Mouse (Mus musculus) CH12.LX (cell line): Measurements from ENCODE around the gene Cacul1. TPM values are rescaled to one million over a fixed set of nuclear protein-coding genes. Genes with fewer than 3 reads are reported as not detected.

Source experiments
- DNase-seq: peaks from one replicate; pipeline ENCODE4 v3.0.0-alpha.2; 2013; ENCODE audit errors: extremely low read depth
- H3K27ac ChIP-seq: 2 replicates; pipeline ENCODE4 v1.5.1; 2012; ENCODE audit warnings: low read depth, mild to moderate bottlenecking, control low read depth, moderate library complexity; ENCODE audit not compliant: insufficient read depth
- H3K27me3 ChIP-seq: replicated peaks from 2 replicates; pipeline ENCODE3; 2012; ENCODE audit warnings: inconsistent platforms
- H3K36me3 ChIP-seq, 2 experiments: replicated peaks in 1 of 2; 2 replicates each; pipeline versions ENCODE3 to v1.6.1; 2012; ENCODE audit warnings: inconsistent platforms in 1 of 2, low read length in 1 of 2, mild to moderate bottlenecking in 1 of 2, mixed read lengths in 1 of 2, moderate library complexity in 1 of 2; ENCODE audit not compliant: control insufficient read depth in 1 of 2, insufficient read depth in 1 of 2
- H3K4me1 ChIP-seq, 2 experiments: 2 replicates each; pipeline ENCODE4 v1.6.1; 2012; ENCODE audit warnings: inconsistent platforms in 1 of 2, moderate library complexity in 1 of 2; ENCODE audit not compliant: insufficient read depth in 2 of 2, control insufficient read depth in 1 of 2
- H3K4me2 ChIP-seq: 2 replicates; pipeline ENCODE4 v1.6.1; 2012; ENCODE audit warnings: low read depth, mild to moderate bottlenecking, control low read depth; ENCODE audit not compliant: poor library complexity, insufficient read depth, severe bottlenecking
- H3K4me3 ChIP-seq, 3 experiments: fragments of 150-350 bp in 1 of 3; sonication (generic) in 1 of 3; replicated peaks in 1 of 3; 2 replicates each; pipeline versions ENCODE3 to v1.5.1; 2011 to 2012; ENCODE audit warnings: low read depth in 2 of 3, low read length in 2 of 3, mild to moderate bottlenecking in 2 of 3, moderate library complexity in 2 of 3, control low read depth in 1 of 3, improper control_type of control experiment in 1 of 3, inconsistent platforms in 1 of 3, mixed read lengths in 1 of 3; ENCODE audit not compliant: poor library complexity in 1 of 3
- H3K79me2 ChIP-seq: replicated peaks from 2 replicates; pipeline ENCODE4 v1.6.1; 2012; ENCODE audit warnings: mild to moderate bottlenecking, moderate library complexity; ENCODE audit not compliant: control insufficient read depth, poor library complexity, insufficient read depth, severe bottlenecking; ENCODE audit errors: extremely low read depth
- H3K9ac ChIP-seq: 2 replicates; pipeline ENCODE4 v1.6.1; 2012; ENCODE audit warnings: low read depth, mild to moderate bottlenecking, control low read depth, moderate library complexity; ENCODE audit not compliant: insufficient read depth
- H3K9me3 ChIP-seq: replicated peaks from 2 replicates; pipeline ENCODE3; 2012; ENCODE audit warnings: low read length, inconsistent platforms, mixed read lengths
- BHLHE40 ChIP-seq: IDR thresholded peaks from 2 replicates; pipeline ENCODE4 v1.6.1; 2011; ENCODE audit warnings: mild to moderate bottlenecking, low read depth, low read length, improper control_type of control experiment
- CHD1 ChIP-seq: IDR thresholded peaks from 2 replicates; pipeline ENCODE4 v1.6.1; 2012; ENCODE audit warnings: low read depth, low read length, improper control_type of control experiment, inconsistent platforms
- ELF1 ChIP-seq: IDR thresholded peaks from 2 replicates; pipeline ENCODE4 v1.6.1; 2014; ENCODE audit warnings: low read depth, mild to moderate bottlenecking, inconsistent platforms, low read length, improper control_type of control experiment
- ETS1 ChIP-seq: conservative IDR thresholded peaks from 2 replicates; pipeline ENCODE4 v1.6.1; 2012; ENCODE audit warnings: low read depth, mild to moderate bottlenecking, inconsistent platforms, low read length, improper control_type of control experiment, moderate library complexity
- HCFC1 ChIP-seq: IDR thresholded peaks from 2 replicates; pipeline ENCODE4 v1.6.1; 2012; ENCODE audit warnings: low read depth, mild to moderate bottlenecking, inconsistent platforms, low read length, improper control_type of control experiment
- IRF4 ChIP-seq: IDR thresholded peaks from 2 replicates; pipeline ENCODE4 v1.6.1; 2014; ENCODE audit warnings: low read depth, mild to moderate bottlenecking, inconsistent platforms, low read length, improper control_type of control experiment
- JUN ChIP-seq: IDR thresholded peaks from 2 replicates; pipeline ENCODE4 v1.6.1; 2011; ENCODE audit warnings: low read depth, mild to moderate bottlenecking, low read length, improper control_type of control experiment, moderate library complexity; ENCODE audit not compliant: insufficient read depth
- JUND ChIP-seq: conservative IDR thresholded peaks from 2 replicates; pipeline ENCODE4 v1.6.1; 2011; ENCODE audit warnings: low read depth, low read length, improper control_type of control experiment
- KAT2A ChIP-seq: IDR thresholded peaks from 2 replicates; pipeline ENCODE4 v1.6.1; 2012; ENCODE audit warnings: low read length, improper control_type of control experiment, inconsistent platforms; ENCODE audit not compliant: insufficient replicate concordance
- MAFK ChIP-seq: IDR thresholded peaks from 2 replicates; pipeline ENCODE4 v1.6.1; 2011; ENCODE audit warnings: low read length, improper control_type of control experiment; ENCODE audit not compliant: insufficient replicate concordance
- MEF2A ChIP-seq: IDR thresholded peaks from 2 replicates; pipeline ENCODE4 v1.6.1; 2014; ENCODE audit warnings: low read depth, mild to moderate bottlenecking, inconsistent platforms, low read length, improper control_type of control experiment, borderline replicate concordance
- NRF1 ChIP-seq: IDR thresholded peaks from 2 replicates; pipeline ENCODE4 v1.6.1; 2014; ENCODE audit warnings: low read depth, mild to moderate bottlenecking, inconsistent platforms, low read length, improper control_type of control experiment, moderate library complexity
- POLR2A ChIP-seq: IDR thresholded peaks from 2 replicates; pipeline ENCODE4 v1.6.1; 2011; ENCODE audit warnings: low read depth, mild to moderate bottlenecking, improper control_type of control experiment, low read length
- POLR2AphosphoS2 ChIP-seq: IDR thresholded peaks from 2 replicates; pipeline ENCODE4 v1.6.1; 2011; ENCODE audit warnings: low read depth, low read length, improper control_type of control experiment
- RAD21 ChIP-seq: IDR thresholded peaks from 2 replicates; pipeline ENCODE4 v1.6.1; 2011; ENCODE audit warnings: low read depth, mild to moderate bottlenecking, low read length, improper control_type of control experiment, moderate library complexity
- RCOR1 ChIP-seq: conservative IDR thresholded peaks from 2 replicates; pipeline ENCODE4 v1.6.1; 2012; ENCODE audit warnings: low read depth, mild to moderate bottlenecking, inconsistent platforms, low read length, improper control_type of control experiment
- SMC3 ChIP-seq: IDR thresholded peaks from 2 replicates; pipeline ENCODE4 v1.6.1; 2011; ENCODE audit warnings: low read depth, low read length, improper control_type of control experiment
- UBTF ChIP-seq: IDR thresholded peaks from 2 replicates; pipeline ENCODE4 v1.6.1; 2012; ENCODE audit warnings: low read depth, mild to moderate bottlenecking, inconsistent platforms, low read length, improper control_type of control experiment, moderate library complexity
- USF1 ChIP-seq: IDR thresholded peaks from 2 replicates; pipeline ENCODE4 v1.6.1; 2014; ENCODE audit warnings: low read depth, mild to moderate bottlenecking, inconsistent platforms, low read length, improper control_type of control experiment
- ZKSCAN1 ChIP-seq: IDR thresholded peaks from 2 replicates; pipeline ENCODE4 v1.6.1; 2012; ENCODE audit warnings: low read depth, inconsistent platforms, low read length, improper control_type of control experiment, borderline replicate concordance
- ZNF384 ChIP-seq: IDR thresholded peaks from 2 replicates; pipeline ENCODE4 v1.6.1; 2012; ENCODE audit warnings: low read depth, low read length, improper control_type of control experiment, inconsistent platforms
- dilution Hi-C: fragments of 300-500 bp; cut with MboI; formaldehyde crosslinking; loops from 2 replicates; pipeline ENCODE4 v1.14.3; 2020; ENCODE audit warnings: low sequenced_read_pairs; ENCODE audit not compliant: extremely low pct_unique_long_range_greater_than_20kb, extremely low pct_ligation_motif_present
- in situ Hi-C: fragments of 300-500 bp; cut with MboI; formaldehyde crosslinking; loops from 3 replicates; pipeline ENCODE4 v1.14.3; 2019; ENCODE audit warnings: low sequenced_read_pairs, low pct_ligation_motif_present, low pct_unique_long_range_greater_than_20kb, mixed read lengths
- polyA plus RNA-seq: library from polyadenylated mRNA; unstranded; fragments of >175 nt; gene quantifications from 2 replicates; pipeline ENCODE4 v1.2.1, GENCODE M21; 2012; ENCODE audit warnings: low read depth; ENCODE audit not compliant: insufficient read length
- total RNA-seq, 2 experiments: library from RNA; depleted of rRNA; stranded (reverse); fragments of 300-350 nt in 1 of 2; fragments of >200 nt in 1 of 2; gene quantifications; 2 replicates each; pipeline ENCODE4 v1.2.3; 2012 to 2014

Cacul1 gene
- total and polyA plus RNA-seq, 3 experiments: 17.8 to 45.7 (median 44.6) TPM

DNA sequence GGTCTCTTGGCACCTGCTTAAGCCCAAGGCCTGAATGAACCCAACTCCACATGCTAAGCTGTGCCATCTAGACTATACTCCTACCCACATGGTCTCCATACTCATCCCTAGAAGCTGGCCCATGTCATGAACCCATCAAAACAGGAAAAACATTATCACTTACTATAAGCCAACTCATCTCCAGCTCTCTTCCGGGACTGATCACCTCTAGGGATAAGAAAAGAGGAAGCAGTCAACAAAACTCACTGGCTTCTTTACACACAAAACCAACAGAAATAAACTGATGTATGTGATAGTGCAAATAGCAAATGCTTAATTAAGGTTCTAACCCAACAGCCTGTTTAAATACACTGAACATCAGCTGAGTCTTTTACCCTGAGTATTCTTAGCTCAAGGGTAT is 51.5 kb downstream of the Cacul1 start:
- no peak overlapping the region for H3K9ac ChIP-seq
- H3K36me3 ChIP-seq: peaks cover 7 to 54% of the 10 kb centered on the region in 2 experiments
- no peak for DNase-seq
- H3K4me3 ChIP-seq: no peak overlapping the region
- no peak overlapping the region for H3K27ac ChIP-seq
- dilution Hi-C loops (no loop called here), in situ Hi-C loops (no loop called here)
- no peaks in the 10 kb centered on the region for H3K27me3 ChIP-seq
- peaks cover 0 to 10% of the 10 kb centered on the region in 2 experiments; a peak in 1 of 4 replicates for H3K4me1 ChIP-seq
- no peak overlapping the region for H3K4me2 ChIP-seq
- TF ChIP-seq RAD21: no peak
- TF ChIP-seq ETS1: no peak
- TF ChIP-seq ELF1: no peak
- no peak for TF ChIP-seq MEF2A
- no peak for TF ChIP-seq SMC3
- no peaks in the 10 kb centered on the region for H3K9me3 ChIP-seq
- no peaks in the 10 kb centered on the region for H3K79me2 ChIP-seq

DNA sequence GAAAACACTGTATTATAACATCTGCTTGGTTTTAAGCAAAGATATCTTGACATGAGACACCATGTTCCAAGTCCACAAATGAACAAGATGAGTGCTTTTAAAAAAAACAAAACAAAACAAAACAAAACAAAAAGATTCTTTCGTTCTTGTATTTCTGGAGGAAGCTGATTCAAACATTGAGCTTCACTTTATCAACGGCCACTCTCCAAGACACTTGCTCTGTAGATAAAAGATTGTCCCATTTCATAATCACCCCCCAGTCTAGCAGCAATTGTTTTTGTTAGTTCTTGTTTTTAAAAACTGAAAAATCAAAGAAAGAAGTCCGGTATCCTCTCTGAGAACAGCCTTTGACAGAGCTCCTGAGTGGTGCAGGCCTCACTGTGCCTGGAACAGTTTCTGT is 52.2 kb downstream of the Cacul1 start:
- in situ Hi-C loops (no loop called here), dilution Hi-C loops (no loop called here)
- Histone ChIP-seq H3K36me3 (peaks cover 4 to 52% of the 10 kb centered on the region in 2 experiments), H3K27me3 (no peaks in the 10 kb centered on the region), H3K9me3 (no peaks in the 10 kb centered on the region), H3K79me2 (no peaks in the 10 kb centered on the region), H3K4me3 (no peak overlapping the region), H3K27ac (no peak overlapping the region), H3K4me2 (no peak overlapping the region), H3K4me1 (peaks cover 0 to 10% of the 10 kb centered on the region in 2 experiments; a peak in 1 of 4 replicates), H3K9ac (no peak overlapping the region)
- DNase-seq: no peak
- TF ChIP-seq CHD1 (no peak), ZNF384 (no peak), ZKSCAN1 (no peak), IRF4 (no peak), UBTF (no peak), RAD21 (no peak), POLR2A (no peak), BHLHE40 (no peak), ETS1 (no peak), NRF1 (no peak), MAFK (no peak), JUN (no peak), JUND (no peak), USF1 (no peak), POLR2AphosphoS2 (no peak), HCFC1 (no peak), KAT2A (no peak), RCOR1 (no peak)
